Comparison of ENCODE assay signal across 8 mouse cellular contexts in genomic region chr1:181881532-181881931, GRCm38 (mm10). TPM values are rescaled to one million over a fixed set of nuclear protein-coding genes. Genes with fewer than 3 reads are reported as not detected.
A peak's percentile ranks its signal among the peaks of the same experiment; 100 is the strongest.
DNase-seq lines count a peak whose midpoint lies in the region; ATAC-seq lines count a peak whose summit lies in the region.

No protein-coding gene starts in this region.

- peaks cover 31% of the 10 kb centered on the region for H3K4me1 ChIP-seq in hindbrain, embryonic 10.5 days (replicated peaks)
- H3K4me1 ChIP-seq in hindbrain, embryonic 13.5 days (replicated peaks): peaks cover 15% of the 10 kb centered on the region
- H3K4me1 ChIP-seq in limb, embryonic 10.5 days: peaks cover 16% of the 10 kb centered on the region
- H3K4me1 ChIP-seq in midbrain, embryonic 10.5 days: peaks cover 18% of the 10 kb centered on the region

- H3K27me3 ChIP-seq in hindbrain, embryonic 10.5 days (ENCODE audit: insufficient read depth, poor library complexity, severe bottlenecking): peaks cover 3% of the 10 kb centered on the region; the same call in 1 of the 2 replicates
- no peaks in the 10 kb centered on the region for H3K27me3 ChIP-seq in hindbrain, embryonic 13.5 days
- no peaks in the 10 kb centered on the region for H3K27me3 ChIP-seq in limb, embryonic 10.5 days (ENCODE audit: low read depth, poor library complexity, severe bottlenecking)
- H3K27me3 ChIP-seq in midbrain, embryonic 10.5 days (ENCODE audit: low read depth, poor library complexity, severe bottlenecking): no peaks in the 10 kb centered on the region

- no peak overlapping the region for H3K4me2 ChIP-seq in hindbrain, embryonic 13.5 days

- no peaks in the 10 kb centered on the region for H3K9me3 ChIP-seq in hindbrain, embryonic 10.5 days
- no peaks in the 10 kb centered on the region for H3K9me3 ChIP-seq in hindbrain, embryonic 13.5 days
- no peaks in the 10 kb centered on the region for H3K9me3 ChIP-seq in limb, embryonic 10.5 days (replicated peaks)
- no peaks in the 10 kb centered on the region for H3K9me3 ChIP-seq in midbrain, embryonic 10.5 days (replicated peaks)

- WGBS in hindbrain, embryonic 10.5 days: 31% methylated on average over 8 of the region's 8 CpGs
- WGBS in hindbrain, embryonic 13.5 days: 38% methylated on average over 8 of the region's 8 CpGs
- 28% methylated on average over 8 of the region's 8 CpGs for WGBS in limb, embryonic 10.5 days
- 40% methylated on average over 8 of the region's 8 CpGs for WGBS in midbrain, embryonic 10.5 days

- H3K9ac ChIP-seq in hindbrain, embryonic 13.5 days: no peak overlapping the region

- no peak for ATAC-seq in hindbrain, embryonic 13.5 days (ENCODE audit: low FRiP score)
- ATAC-seq in inflammation-experienced regulatory T-cells, adult 6 months: peak; percentile 81

- DNase-seq in hindbrain, embryonic 10.5 days (ENCODE audit: low spot score): peak; percentile 58
- DNase-seq in cerebellum, postnatal 10 days: peak; percentile 92 to 95
- peak; percentile 58 for DNase-seq in gastrocnemius, postnatal 10 days
- peak; percentile 74 for DNase-seq in limb, embryonic 10.5 days (ENCODE audit: low spot score)
- DNase-seq in midbrain, embryonic 10.5 days (ENCODE audit: low spot score): peak; percentile 51
- peak; percentile 57 for DNase-seq in spleen, adult 12 weeks (ENCODE audit: low spot score)

- no peak overlapping the region for H3K4me3 ChIP-seq in hindbrain, embryonic 10.5 days
- no peak overlapping the region for H3K4me3 ChIP-seq in hindbrain, embryonic 13.5 days
- no peak overlapping the region for H3K4me3 ChIP-seq in limb, embryonic 10.5 days
- no peak overlapping the region for H3K4me3 ChIP-seq in midbrain, embryonic 10.5 days

- H3K27ac ChIP-seq in hindbrain, embryonic 10.5 days: peak overlapping the region; percentile 50; the same call in 1 of the 2 replicates
- no peak overlapping the region for H3K27ac ChIP-seq in hindbrain, embryonic 13.5 days
- H3K27ac ChIP-seq in limb, embryonic 10.5 days: peak overlapping the region; percentile 58
- no peak overlapping the region; the same call in 1 of the 2 replicates for H3K27ac ChIP-seq in midbrain, embryonic 10.5 days (replicated peaks)

- H3K36me3 ChIP-seq in hindbrain, embryonic 10.5 days: no peaks in the 10 kb centered on the region
- H3K36me3 ChIP-seq in hindbrain, embryonic 13.5 days: no peaks in the 10 kb centered on the region
- no peaks in the 10 kb centered on the region for H3K36me3 ChIP-seq in limb, embryonic 10.5 days
- no peaks in the 10 kb centered on the region for H3K36me3 ChIP-seq in midbrain, embryonic 10.5 days

RNA-seq across cellular contexts. Expression of gene Lbr, which starts 38.7 kb away (rescaled TPM):
- polyA plus RNA-seq in hindbrain, embryonic 10.5 days (2016; fragmentation: Nextera tagmentation; extraction: Ambion mirVana): 135 and 189 TPM in 2 replicates
- 37.2 and 38.3 TPM in 2 replicates for polyA plus RNA-seq in hindbrain, embryonic 13.5 days (2015; fragmentation: Nextera tagmentation; extraction: Ambion mirVana)
- total RNA-seq in gastrocnemius, postnatal 10 days (2021): 10 to 100 TPM; 34.4 to 40.9 TPM
- 100 to 1,000 TPM; 309 to 585 (median 335) TPM for polyA plus RNA-seq in inflammation-experienced regulatory T-cells, adult 6 months (2017; shearing (Covaris generic))
- polyA plus RNA-seq in limb, embryonic 10.5 days (2016; fragmentation: Nextera tagmentation; extraction: Ambion mirVana): 163 and 166 TPM in 2 replicates
- polyA plus RNA-seq in midbrain, embryonic 10.5 days (2016; fragmentation: Nextera tagmentation; extraction: Ambion mirVana): 216 and 218 TPM in 2 replicates

Comparison
In these comparisons a context has a peak if more than half of its experiments do, and no peak if none do; other contexts are left out.
1. H3K27ac ChIP-seq: peak in hindbrain, embryonic 10.5 days (single experiment) and limb, embryonic 10.5 days (single experiment); none in hindbrain, embryonic 13.5 days (single experiment) and midbrain, embryonic 10.5 days (single experiment).
2. Peak in every context shown above with its lines, with median percentiles within 50 percentile points of each other: DNase-seq.